Mouse (Mus musculus) myocyte (in vitro differentiated cells): ENCODE measurements around the gene Akr1d1.

Source experiments
- CEBPB ChIP-seq: IDR thresholded peaks from 2 replicates; pipeline ENCODE4 v1.6.1; 2011; ENCODE audit warnings: mild to moderate bottlenecking, moderate library complexity; ENCODE audit not compliant: poor library complexity, insufficient read depth, severe bottlenecking
- MAX ChIP-seq: IDR thresholded peaks from one replicate; pipeline ENCODE4 v1.6.1; 2011; ENCODE audit warnings: low read depth, mild to moderate bottlenecking, control low read depth
- MYOD1 ChIP-seq, 3 experiments: IDR thresholded peaks; one replicate each; pipeline ENCODE4 v1.6.1; 2011; ENCODE audit warnings: control low read depth in 2 of 3, low read depth in 2 of 3, mild to moderate bottlenecking in 2 of 3, moderate library complexity in 1 of 3; ENCODE audit not compliant: insufficient read length in 2 of 3, control insufficient read depth in 1 of 3
- POLR2A ChIP-seq: IDR thresholded peaks from one replicate; pipeline ENCODE4 v1.6.1; 2011; ENCODE audit warnings: low read depth, mild to moderate bottlenecking, control low read depth, moderate library complexity; ENCODE audit not compliant: insufficient read length
- POLR2AphosphoS2 ChIP-seq: IDR thresholded peaks from one replicate; pipeline ENCODE4 v1.6.1; 2011; ENCODE audit warnings: low read depth, control low read depth; ENCODE audit not compliant: insufficient read length
- USF1 ChIP-seq: IDR thresholded peaks from one replicate; pipeline ENCODE4 v1.6.1; 2011; ENCODE audit warnings: low read depth, mild to moderate bottlenecking, control low read depth, moderate library complexity

- TF ChIP-seq CEBPB: no peak
- TF ChIP-seq USF1: no peak
- no peak for TF ChIP-seq POLR2A
- TF ChIP-seq MAX: no peak
- no peak for TF ChIP-seq POLR2AphosphoS2
- no peak for TF ChIP-seq MYOD1 (IDR thresholded peaks at IDR 0.05; ENCODE audit: control insufficient read depth in 1 of 3, insufficient read length in 2 of 3, low read depth in 2 of 3)
These were observed 74.4 kb downstream of the Akr1d1 start for GRCm38 (mm10) chr6:37604178-37604883.
